Mouse (Mus musculus): Measurements from ENCODE around the gene Cdkl3.

DNA sequence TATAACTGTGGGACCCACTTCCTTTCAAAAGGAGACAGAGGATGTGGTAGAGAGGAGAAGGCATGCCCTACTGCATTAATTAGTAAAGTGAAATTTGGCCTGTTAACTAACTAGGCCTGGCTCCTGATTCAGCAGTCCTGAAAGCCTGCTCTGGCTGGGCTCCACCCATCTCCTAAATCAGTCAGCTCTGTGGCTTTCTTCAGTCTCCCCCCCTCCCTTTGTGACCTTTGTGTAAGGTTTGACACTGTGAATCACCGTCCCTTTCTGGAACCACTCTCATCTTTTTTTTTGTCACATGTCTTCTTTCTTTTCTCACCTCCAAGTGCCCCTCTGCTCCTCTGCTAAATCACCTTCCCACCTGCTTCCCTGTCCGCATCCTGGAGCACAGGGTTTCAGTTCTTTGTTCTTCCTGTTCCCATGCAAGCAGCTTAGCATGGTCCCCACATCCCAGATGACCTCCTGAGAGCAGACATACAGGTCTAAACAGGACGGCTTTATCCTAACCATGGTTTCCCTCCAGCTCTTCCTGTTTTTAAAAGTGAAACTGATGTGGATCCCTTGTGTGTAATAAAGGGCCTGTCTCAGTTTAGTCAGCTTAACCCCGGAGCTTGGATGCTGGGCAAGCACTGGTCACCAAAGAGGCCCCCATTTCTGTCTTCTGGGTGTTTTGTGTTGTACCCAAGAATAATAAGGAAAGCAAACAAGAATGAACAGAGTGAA is 42.6 kb downstream of the Cdkl3 start:
- TF ChIP-seq CTCF (conservative IDR thresholded peaks at IDR 0.05; ENCODE audit: low read length) (no peak), POU5F1 (IDR thresholded peaks at IDR 0.05; ENCODE audit: borderline replicate concordance, low read length) (no peak)
